22 mouse cellular contexts compared by ENCODE assay signal in genomic region chr10:121343867-121344266, GRCm38 (mm10). TPM values are rescaled to one million over a fixed set of nuclear protein-coding genes. Genes with fewer than 3 reads are reported as not detected.
A peak's percentile ranks its signal among the peaks of the same experiment; 100 is the strongest.
DNase-seq lines count a peak whose midpoint lies in the region; ATAC-seq and TF ChIP-seq lines count a peak whose summit lies in the region.
"Had no signal": no experiment of that assay in that cellular context is flagged by ENCODE, and none has a peak within 500 bp of the region (broad histone marks: within the 10 kb centered on the region; RNA-seq: fewer than 3 reads in every experiment).

No protein-coding gene starts in this region.

- peaks cover 9% of the 10 kb centered on the region for H3K4me1 ChIP-seq in heart, embryonic 12.5 days (replicated peaks)
- H3K4me1 ChIP-seq in heart, adult 2 months (ENCODE audit: control insufficient read depth, insufficient read depth, low read length): peaks cover 2% of the 10 kb centered on the region
- peaks cover 4% of the 10 kb centered on the region; the same call in 1 of the 2 replicates for H3K4me1 ChIP-seq in lung, embryonic 15.5 days
- H3K4me1 ChIP-seq in lung, adult 2 months (ENCODE audit: control insufficient read depth, insufficient read depth, low read length): peaks cover 5% of the 10 kb centered on the region
- H3K4me1 ChIP-seq: limb, embryonic 15.5 days had no signal

- 0 out of 2 replicates have a peak overlapping the region, but pooled peaks have one; percentile 7 for H3K4me2 ChIP-seq in heart, embryonic 12.5 days
- H3K4me2 ChIP-seq in lung, embryonic 15.5 days: no peak overlapping the region
- H3K4me2 ChIP-seq: hindbrain, embryonic 12.5 days; limb, embryonic 15.5 days; midbrain, embryonic 13.5 days had no signal

- no peaks in the 10 kb centered on the region for H3K9me3 ChIP-seq in heart, embryonic 12.5 days (replicated peaks)
- H3K9me3 ChIP-seq in lung, embryonic 15.5 days: no peaks in the 10 kb centered on the region
- H3K9me3 ChIP-seq: G1E; hindbrain, embryonic 12.5 days; limb, embryonic 15.5 days; midbrain, embryonic 13.5 days had no signal

- no peak for DNase-seq in heart, adult 2 months
- DNase-seq in kidney, adult 9 months: peak; percentile 40
- DNase-seq in kidney, adult 11 months: no peak
- DNase-seq in lung, adult 2 months: no peak
- peak; percentile 61 for DNase-seq in lung, postnatal 36 days
- DNase-seq: adrenal gland, postnatal 36 days; B cell, adult 2 months; cerebellum, adult 9-10 months; kidney, adult 18-20 months; left cerebral cortex, postnatal 4 days; right cerebral cortex, postnatal 14 days had no signal

- H3K79me2 ChIP-seq in heart, adult 2 months (replicated peaks; ENCODE audit: control insufficient read depth, insufficient read depth, low read length): no peaks in the 10 kb centered on the region

- TF ChIP-seq EP300 in heart, adult 2 months (IDR thresholded peaks at IDR 0.05; ENCODE audit: insufficient read depth, low read depth, low read length): no peak

- no peak overlapping the region for H3K4me3 ChIP-seq in heart, embryonic 12.5 days
- H3K4me3 ChIP-seq in heart, adult 2 months: no peak overlapping the region
- no peak overlapping the region for H3K4me3 ChIP-seq in lung, embryonic 15.5 days
- no peak overlapping the region for H3K4me3 ChIP-seq in lung, adult 2 months (replicated peaks; ENCODE audit: extremely low read depth, low read depth, low read length)
- H3K4me3 ChIP-seq: hindbrain, embryonic 12.5 days; limb, embryonic 15.5 days; megakaryocyte, embryonic 14.5 days; midbrain, embryonic 13.5 days had no signal

- no peak for TF ChIP-seq CTCF in heart, adult 2 months (IDR thresholded peaks at IDR 0.05)
- TF ChIP-seq CTCF in lung, adult 2 months (IDR thresholded peaks at IDR 0.05; ENCODE audit: insufficient read depth, low read length): no peak

- intact Hi-C loops in heart, adult 2 months (cut with DNase I): no loop called here

- H3K27ac ChIP-seq in heart, embryonic 12.5 days (ENCODE audit: poor library complexity, severe bottlenecking): no peak overlapping the region
- H3K27ac ChIP-seq in heart, adult 2 months: no peak overlapping the region; the same call in 1 of the 2 replicates
- peak overlapping the region; percentile 27; the same call in 1 of the 2 replicates for H3K27ac ChIP-seq in lung, embryonic 15.5 days
- H3K27ac ChIP-seq: hindbrain, embryonic 12.5 days; limb, embryonic 15.5 days; midbrain, embryonic 13.5 days; stomach, postnatal 0 days had no signal

- H3K27me3 ChIP-seq in heart, embryonic 12.5 days (replicated peaks): peaks cover 5% of the 10 kb centered on the region; the same call in 1 of the 2 replicates
- no peaks in the 10 kb centered on the region for H3K27me3 ChIP-seq in heart, adult 2 months (ENCODE audit: control insufficient read depth, insufficient read depth, low read length)
- H3K27me3 ChIP-seq in lung, embryonic 15.5 days: no peaks in the 10 kb centered on the region
- H3K27me3 ChIP-seq: CH12.LX, Patski had no signal

- H3K36me3 ChIP-seq in heart, embryonic 12.5 days: no peaks in the 10 kb centered on the region
- no peaks in the 10 kb centered on the region for H3K36me3 ChIP-seq in heart, adult 2 months (ENCODE audit: control insufficient read depth, insufficient read depth, low read length)
- H3K36me3 ChIP-seq in lung, embryonic 15.5 days: no peaks in the 10 kb centered on the region
- H3K36me3 ChIP-seq: G1E; hindbrain, embryonic 12.5 days; limb, embryonic 15.5 days; midbrain, embryonic 13.5 days had no signal

- H3K9ac ChIP-seq in heart, embryonic 12.5 days: no peak overlapping the region
- H3K9ac ChIP-seq in heart, adult 2 months (ENCODE audit: low read depth, low read length): no peak overlapping the region
- H3K9ac ChIP-seq in lung, embryonic 15.5 days: no peak overlapping the region
- H3K9ac ChIP-seq: hindbrain, embryonic 12.5 days; limb, embryonic 15.5 days; midbrain, embryonic 13.5 days had no signal

- 52% methylated on average over 6 of the region's 6 CpGs for WGBS in heart, embryonic 12.5 days
- 29% methylated on average over 6 of the region's 6 CpGs for WGBS in heart, adult 2 months
- WGBS in lung, embryonic 15.5 days: 33% methylated on average over 6 of the region's 6 CpGs
- 19% methylated on average over 6 of the region's 6 CpGs for WGBS in lung, adult 2 months

- ATAC-seq in heart, embryonic 12.5 days (ENCODE audit: insufficient number of reproducible peaks, low FRiP score): no peak
- ATAC-seq in lung, embryonic 15.5 days (ENCODE audit: borderline replicate concordance, extremely low read depth, low FRiP score, low TSS enrichment): no peak
- ATAC-seq: forebrain, embryonic 14.5 days; midbrain, embryonic 13.5 days; Patski had no signal

- no peak for TF ChIP-seq POLR2A in heart, adult 2 months (IDR thresholded peaks at IDR 0.05; ENCODE audit: insufficient read depth, low read depth, low read length)
- no peak for TF ChIP-seq POLR2A in lung, adult 2 months (IDR thresholded peaks at IDR 0.05; ENCODE audit: borderline replicate concordance, extremely low read depth, low read depth, low read length)

RNA-seq across cellular contexts. Expression of gene Tbc1d30, which starts 7.2 kb away (rescaled TPM):
- 1.3 and 1.4 TPM in 2 replicates for polyA plus RNA-seq in heart, embryonic 12.5 days (2016; fragmentation: Nextera tagmentation; extraction: Ambion mirVana)
- total RNA-seq in heart, adult 2 months (2021): 1 to 10 TPM; 1.8 to 1.9 TPM
- 0.61 and 0.91 TPM in 2 replicates for polyA plus RNA-seq in heart, adult 2 months (2012; rRNA removed)
- 2.8 and 3.5 TPM in 2 replicates for polyA plus RNA-seq in lung, embryonic 15.5 days (2015; fragmentation: Nextera tagmentation; extraction: Ambion mirVana)
- polyA plus RNA-seq in lung, adult 2 months (2012; rRNA removed): 11.4 and 14.1 TPM in 2 replicates
- total RNA-seq: CH12.LX had no signal
- polyA plus RNA-seq: G1E had no signal

RNA-seq across cellular contexts. Expression of gene Gns, which starts 21.0 kb away (rescaled TPM):
- 40.2 and 40.3 TPM in 2 replicates for polyA plus RNA-seq in heart, embryonic 12.5 days (2016; fragmentation: Nextera tagmentation; extraction: Ambion mirVana)
- total RNA-seq in heart, adult 2 months (2021): 10 to 100 TPM; 82.1 to 92.2 TPM
- polyA plus RNA-seq in heart, adult 2 months (2012; rRNA removed): 45.5 and 55.9 TPM in 2 replicates
- 35.5 and 36.4 TPM in 2 replicates for polyA plus RNA-seq in lung, embryonic 15.5 days (2015; fragmentation: Nextera tagmentation; extraction: Ambion mirVana)
- polyA plus RNA-seq in lung, adult 2 months (2012; rRNA removed): 149 and 280 TPM in 2 replicates

Comparison
In these comparisons a context has a peak if more than half of its experiments do, and no peak if none do; other contexts are left out.
1. DNase-seq: peak in kidney, adult 9 months (single experiment) and lung, postnatal 36 days (single experiment); none in heart, adult 2 months (0 of 2), kidney, adult 11 months (single experiment) and lung, adult 2 months (single experiment).